Mouse (Mus musculus): ENCODE data around the gene Ttll12. TPM values are rescaled to one million over a fixed set of nuclear protein-coding genes. Genes with fewer than 3 reads are reported as not detected.

Gene Ttll12
- polyA plus RNA-seq, 1 experiment from 2014 or later, result 46.3 TPM

DNA sequence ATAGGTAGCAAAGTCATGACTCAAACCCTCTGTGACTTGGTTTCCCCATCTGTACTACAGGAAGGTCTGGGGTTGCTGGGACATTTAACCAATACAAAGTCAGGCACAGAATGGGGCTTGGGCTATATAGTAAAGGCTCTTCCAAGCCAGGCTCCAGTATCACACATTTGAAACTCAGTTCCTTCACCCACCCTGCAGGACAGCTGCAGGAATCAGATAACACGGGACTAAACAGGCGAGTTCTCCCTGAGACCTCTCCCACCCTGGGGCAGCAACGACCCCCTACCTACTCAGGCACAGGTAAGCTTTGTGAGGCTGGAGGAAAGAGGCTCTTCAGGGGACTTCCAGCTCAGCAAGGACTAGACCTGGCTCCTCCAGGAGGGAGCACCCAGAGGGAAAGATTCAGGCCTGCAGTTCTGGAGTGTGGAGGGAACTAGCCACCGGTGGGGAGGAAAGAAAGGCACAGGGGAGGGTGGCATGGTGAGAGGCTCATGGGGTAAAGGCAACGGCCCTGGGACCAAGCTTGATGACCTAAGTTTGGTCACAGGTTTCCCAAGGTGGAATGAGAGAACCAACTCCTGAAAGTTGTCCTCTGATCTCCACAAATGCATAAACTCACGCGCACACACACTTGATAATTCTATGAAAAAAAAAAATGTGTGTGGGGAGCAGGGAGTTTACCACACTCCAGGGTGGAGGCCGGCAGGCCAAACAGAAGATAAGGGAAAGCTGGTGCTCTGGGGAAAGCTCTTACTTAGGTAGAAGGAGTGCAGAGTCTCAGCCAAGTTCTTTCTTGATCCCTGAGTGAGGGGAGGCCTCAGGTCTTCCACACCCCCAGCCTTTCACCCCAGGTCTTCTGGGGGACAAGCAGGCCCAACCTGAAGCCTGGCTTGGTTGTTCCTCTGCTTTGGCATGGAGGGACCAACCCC is 2.4 kb downstream of the Ttll12 start:
- WGBS, result 84% methylated on average over 8 of the region's 8 CpGs
- no peaks in the 10 kb centered on the region for H3K9me3 ChIP-seq
- H3K27me3 ChIP-seq, result no peaks in the 10 kb centered on the region
- H3K36me3 ChIP-seq, result peaks cover 9% of the 10 kb centered on the region
- H3K4me1 ChIP-seq (replicated peaks), result peaks cover 28% of the 10 kb centered on the region
- 0 out of 2 replicates have a peak overlapping the region, but pooled peaks have one; percentile 65 for H3K4me3 ChIP-seq
- no peak overlapping the region for H3K27ac ChIP-seq (replicated peaks)
- no peak for ATAC-seq (ENCODE audit: low FRiP score, low read depth)
- peak overlapping the region; percentile 66 for H3K4me2 ChIP-seq
- no peak overlapping the region for H3K9ac ChIP-seq

DNA sequence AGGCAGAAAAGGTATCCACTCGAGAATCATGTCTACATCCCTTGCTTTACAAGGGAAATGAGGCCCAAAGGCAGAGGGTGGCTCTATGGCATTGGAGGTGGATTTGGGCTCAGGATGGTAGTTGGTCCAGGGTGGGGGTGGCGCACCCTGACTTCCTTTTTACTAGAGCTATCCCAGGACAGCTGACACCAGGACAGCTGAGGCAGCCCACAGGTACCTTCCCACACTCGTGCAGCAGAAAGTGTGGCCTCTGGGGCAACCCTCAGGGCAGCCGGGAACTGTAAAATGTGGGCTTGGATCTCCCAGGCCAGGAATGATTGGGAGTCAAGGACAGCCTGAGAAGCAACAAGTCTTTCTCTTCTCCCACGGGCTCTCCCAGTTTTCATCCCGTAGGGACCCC is 3.2 kb downstream of the Ttll12 start:
- H3K9ac ChIP-seq, result no peak overlapping the region
- H3K4me2 ChIP-seq, result no peak overlapping the region
- no peak overlapping the region for H3K4me3 ChIP-seq
- peaks cover 28% of the 10 kb centered on the region for H3K4me1 ChIP-seq (replicated peaks)
- no peaks in the 10 kb centered on the region for H3K27me3 ChIP-seq
- ATAC-seq (ENCODE audit: low FRiP score, low read depth), result no peak
- no peaks in the 10 kb centered on the region for H3K9me3 ChIP-seq
- H3K36me3 ChIP-seq, result peaks cover 17% of the 10 kb centered on the region
- WGBS, result 88% methylated on average over 6 of the region's 6 CpGs
- no peak overlapping the region for H3K27ac ChIP-seq (replicated peaks)

GRCm38 (mm10) chr15:83590841-83591240 is 4.1 kb downstream of the Ttll12 start:
- WGBS, result 89% methylated on average over 4 of the region's 4 CpGs
- H3K27me3 ChIP-seq, result no peaks in the 10 kb centered on the region
- no peak for ATAC-seq (ENCODE audit: low FRiP score, low read depth)

GRCm38 (mm10) chr15:83584741-83585220 is 10.2 kb downstream of the Ttll12 start:
- WGBS, result 92% methylated on average over 6 of the region's 6 CpGs
- H3K4me2 ChIP-seq, result no peak overlapping the region
- H3K27me3 ChIP-seq, result no peaks in the 10 kb centered on the region
- H3K4me1 ChIP-seq (replicated peaks), result no peaks in the 10 kb centered on the region
- H3K36me3 ChIP-seq, result peaks cover 77% of the 10 kb centered on the region
- no peak for ATAC-seq (ENCODE audit: low FRiP score, low read depth)
- H3K4me3 ChIP-seq, result no peak overlapping the region
- no peak overlapping the region for H3K9ac ChIP-seq
- no peak overlapping the region for H3K27ac ChIP-seq (replicated peaks)
- no peaks in the 10 kb centered on the region for H3K9me3 ChIP-seq

More at GRCm38 (mm10) chr15:83590841-83591240, 4.1 kb downstream of the Ttll12 start:
- peaks cover 28% of the 10 kb centered on the region for H3K4me1 ChIP-seq (replicated peaks)
- no peak overlapping the region for H3K4me2 ChIP-seq
- H3K36me3 ChIP-seq, result peaks cover 26% of the 10 kb centered on the region
- no peak overlapping the region for H3K9ac ChIP-seq
- no peak overlapping the region for H3K4me3 ChIP-seq
- H3K27ac ChIP-seq (replicated peaks), result no peak overlapping the region
- H3K9me3 ChIP-seq, result no peaks in the 10 kb centered on the region

GRCm38 (mm10) chr15:83583419-83584156 is 11.4 kb downstream of the Ttll12 start:
- 75% methylated on average over 8 of the region's 8 CpGs for WGBS

GRCm38 (mm10) chr15:83582931-83583330 is 12.0 kb downstream of the Ttll12 start:
- ATAC-seq (ENCODE audit: low FRiP score, low read depth), result no peak
- H3K4me2 ChIP-seq, result no peak overlapping the region
- H3K4me3 ChIP-seq, result no peak overlapping the region
- no peaks in the 10 kb centered on the region for H3K4me1 ChIP-seq (replicated peaks)
- no peak overlapping the region for H3K27ac ChIP-seq (replicated peaks)
- H3K9me3 ChIP-seq, result no peaks in the 10 kb centered on the region
- 89% methylated on average over 4 of the region's 4 CpGs for WGBS
- no peaks in the 10 kb centered on the region for H3K27me3 ChIP-seq
- H3K36me3 ChIP-seq, result peaks cover 79% of the 10 kb centered on the region
- no peak overlapping the region for H3K9ac ChIP-seq

More at GRCm38 (mm10) chr15:83583419-83584156, 11.4 kb downstream of the Ttll12 start:
- no peak overlapping the region for H3K4me3 ChIP-seq
- no peak overlapping the region for H3K4me2 ChIP-seq
- no peaks in the 10 kb centered on the region for H3K27me3 ChIP-seq
- ATAC-seq (ENCODE audit: low FRiP score, low read depth), result no peak
- H3K4me1 ChIP-seq (replicated peaks), result no peaks in the 10 kb centered on the region
- H3K9me3 ChIP-seq, result no peaks in the 10 kb centered on the region
- no peak overlapping the region for H3K27ac ChIP-seq (replicated peaks)
- H3K36me3 ChIP-seq, result peaks cover 81% of the 10 kb centered on the region
- no peak overlapping the region for H3K9ac ChIP-seq

GRCm38 (mm10) chr15:83576651-83577050 is 18.3 kb downstream of the Ttll12 start:
- no peak overlapping the region for H3K9ac ChIP-seq
- no peaks in the 10 kb centered on the region for H3K4me1 ChIP-seq (replicated peaks)
- 94% methylated on average over 9 of the region's 9 CpGs for WGBS
- no peaks in the 10 kb centered on the region for H3K9me3 ChIP-seq
- peaks cover 51% of the 10 kb centered on the region for H3K36me3 ChIP-seq
- H3K4me2 ChIP-seq, result no peak overlapping the region
- H3K27ac ChIP-seq (replicated peaks), result no peak overlapping the region
- H3K27me3 ChIP-seq, result no peaks in the 10 kb centered on the region
- no peak for ATAC-seq (ENCODE audit: low FRiP score, low read depth)
- no peak overlapping the region for H3K4me3 ChIP-seq

DNA sequence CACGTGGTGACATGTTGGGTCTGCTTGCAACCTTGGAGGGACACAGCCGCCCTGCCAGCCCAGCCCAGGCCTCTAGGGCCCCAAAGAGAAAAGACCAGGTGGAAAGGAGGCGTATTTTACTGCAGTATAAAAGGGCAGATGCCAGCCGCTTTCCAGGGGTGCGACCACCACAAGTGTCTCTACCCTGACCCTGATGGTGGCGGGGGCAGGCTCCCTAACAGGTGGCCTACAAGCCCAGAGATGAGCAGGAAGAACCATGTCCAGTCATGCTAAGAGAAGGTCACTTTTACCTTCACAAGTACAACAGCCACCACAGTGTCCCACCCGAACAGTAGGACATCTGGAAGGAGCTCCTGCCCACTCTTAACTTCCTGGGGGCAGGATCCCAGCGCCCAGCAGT is 19.4 kb downstream of the Ttll12 start:
- Histone ChIP-seq H3K27me3 (no peaks in the 10 kb centered on the region), H3K4me1 (replicated peaks) (no peaks in the 10 kb centered on the region), H3K4me3 (no peak overlapping the region), H3K9ac (no peak overlapping the region), H3K36me3 (peaks cover 40% of the 10 kb centered on the region), H3K4me2 (no peak overlapping the region), H3K27ac (replicated peaks) (no peak overlapping the region), H3K9me3 (no peaks in the 10 kb centered on the region)
- no peak for ATAC-seq (ENCODE audit: low FRiP score, low read depth)
- WGBS, result 94% methylated on average over 8 of the region's 8 CpGs

GRCm38 (mm10) chr15:83574731-83575351 is 20.1 kb downstream of the Ttll12 start:
- Histone ChIP-seq H3K36me3 (peaks cover 33% of the 10 kb centered on the region), H3K4me3 (no peak overlapping the region), H3K4me2 (no peak overlapping the region), H3K4me1 (replicated peaks) (no peaks in the 10 kb centered on the region), H3K27me3 (no peaks in the 10 kb centered on the region), H3K9ac (no peak overlapping the region), H3K9me3 (no peaks in the 10 kb centered on the region), H3K27ac (replicated peaks) (no peak overlapping the region)
- ATAC-seq (ENCODE audit: low FRiP score, low read depth), result no peak
- 85% methylated on average over 6 of the region's 6 CpGs for WGBS

GRCm38 (mm10) chr15:83573606-83574005 is 21.4 kb downstream of the Ttll12 start:
- H3K27ac ChIP-seq (replicated peaks), result no peak overlapping the region
- WGBS, result 96% methylated on average over 12 of the region's 12 CpGs

GRCm38 (mm10) chr15:83572132-83572531 is 22.8 kb downstream of the Ttll12 start:
- Histone ChIP-seq H3K9ac (no peak overlapping the region), H3K4me3 (no peak overlapping the region), H3K9me3 (no peaks in the 10 kb centered on the region), H3K4me2 (no peak overlapping the region), H3K4me1 (replicated peaks) (no peaks in the 10 kb centered on the region), H3K27me3 (no peaks in the 10 kb centered on the region), H3K27ac (replicated peaks) (no peak overlapping the region), H3K36me3 (peaks cover 14% of the 10 kb centered on the region)
- 88% methylated on average over 4 of the region's 4 CpGs for WGBS
- ATAC-seq (ENCODE audit: low FRiP score, low read depth), result 0 out of 2 replicates have a peak, but pooled peaks have one; percentile 3

More at GRCm38 (mm10) chr15:83573606-83574005, 21.4 kb downstream of the Ttll12 start:
- no peak overlapping the region for H3K4me2 ChIP-seq
- no peak for ATAC-seq (ENCODE audit: low FRiP score, low read depth)
- H3K4me3 ChIP-seq, result no peak overlapping the region
- no peaks in the 10 kb centered on the region for H3K9me3 ChIP-seq
- no peaks in the 10 kb centered on the region for H3K4me1 ChIP-seq (replicated peaks)
- H3K9ac ChIP-seq, result no peak overlapping the region
- H3K27me3 ChIP-seq, result no peaks in the 10 kb centered on the region
- H3K36me3 ChIP-seq, result peaks cover 27% of the 10 kb centered on the region
